Mouse (Mus musculus): ENCODE data around the gene St6galnac3. TPM values are rescaled to one million over a fixed set of nuclear protein-coding genes. Genes with fewer than 3 reads are reported as not detected.

Gene St6galnac3
- total and polyA plus RNA-seq, 3 experiments = 0.08 to 1.1 (median 0.38) TPM

DNA sequence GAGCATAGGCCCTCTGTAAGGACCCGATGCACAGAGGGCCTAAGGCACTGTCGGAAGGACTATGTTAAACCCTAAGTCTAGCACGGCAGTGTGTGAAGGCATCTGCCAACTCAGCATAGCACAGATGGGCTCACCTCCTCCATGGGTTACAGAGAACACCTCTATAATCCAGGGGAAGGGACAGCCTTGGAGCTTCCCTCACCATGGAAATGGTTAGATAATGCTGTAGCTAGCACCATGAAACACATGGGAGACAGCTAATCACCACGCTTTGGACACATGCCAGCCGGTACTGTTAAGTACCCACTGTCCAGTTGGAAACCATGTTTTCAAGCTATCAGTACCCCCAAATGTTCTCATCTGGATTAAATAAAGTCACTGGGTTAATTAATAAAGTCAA lies 60.3 kb downstream of the St6galnac3 start:
- no peaks in the 10 kb centered on the region for H3K9me3 ChIP-seq (replicated peaks; ENCODE audit: low read length)
- H3K4me3 ChIP-seq (replicated peaks in 1 of 3; ENCODE audit: low read depth in 2 of 3, low read length in 2 of 3, poor library complexity in 1 of 3) = no peak overlapping the region
- H3K27ac ChIP-seq (ENCODE audit: insufficient read depth, low read depth) = no peak overlapping the region
- H3K36me3 ChIP-seq (replicated peaks in 1 of 2; ENCODE audit: control insufficient read depth in 1 of 2, insufficient read depth in 1 of 2, low read length in 1 of 2) = no peaks in the 10 kb centered on the region
- no peaks in the 10 kb centered on the region for H3K27me3 ChIP-seq (replicated peaks)
- no peak overlapping the region for H3K4me2 ChIP-seq (ENCODE audit: insufficient read depth, low read depth, poor library complexity, severe bottlenecking)
- dilution Hi-C loops (cut with MboI; ENCODE audit: extremely low pct_ligation_motif_present, extremely low pct_unique_long_range_greater_than_20kb, low sequenced_read_pairs) (loop anchor here (25.0 kb wide), 1 partner anchor 148 kb away; no protein-coding TSS in a partner anchor), in situ Hi-C loops (cut with MboI; ENCODE audit: low pct_ligation_motif_present, low pct_unique_long_range_greater_than_20kb, low sequenced_read_pairs) (no loop called here)
- peaks cover 12 to 19% of the 10 kb centered on the region in 2 experiments for H3K4me1 ChIP-seq (ENCODE audit: control insufficient read depth in 1 of 2, insufficient read depth in 2 of 2)
- DNase-seq (ENCODE audit: extremely low read depth) = no peak
- no peak overlapping the region for H3K9ac ChIP-seq (ENCODE audit: insufficient read depth, low read depth)
- H3K79me2 ChIP-seq (replicated peaks; ENCODE audit: control insufficient read depth, extremely low read depth, insufficient read depth, poor library complexity, severe bottlenecking) = no peaks in the 10 kb centered on the region
- TF ChIP-seq ZKSCAN1 (IDR thresholded peaks at IDR 0.05; ENCODE audit: borderline replicate concordance, low read depth, low read length) (no peak), JUN (IDR thresholded peaks at IDR 0.05; ENCODE audit: insufficient read depth, low read depth, low read length) (no peak), MAZ (IDR thresholded peaks at IDR 0.05; ENCODE audit: low read depth, low read length) (no peak)

DNA sequence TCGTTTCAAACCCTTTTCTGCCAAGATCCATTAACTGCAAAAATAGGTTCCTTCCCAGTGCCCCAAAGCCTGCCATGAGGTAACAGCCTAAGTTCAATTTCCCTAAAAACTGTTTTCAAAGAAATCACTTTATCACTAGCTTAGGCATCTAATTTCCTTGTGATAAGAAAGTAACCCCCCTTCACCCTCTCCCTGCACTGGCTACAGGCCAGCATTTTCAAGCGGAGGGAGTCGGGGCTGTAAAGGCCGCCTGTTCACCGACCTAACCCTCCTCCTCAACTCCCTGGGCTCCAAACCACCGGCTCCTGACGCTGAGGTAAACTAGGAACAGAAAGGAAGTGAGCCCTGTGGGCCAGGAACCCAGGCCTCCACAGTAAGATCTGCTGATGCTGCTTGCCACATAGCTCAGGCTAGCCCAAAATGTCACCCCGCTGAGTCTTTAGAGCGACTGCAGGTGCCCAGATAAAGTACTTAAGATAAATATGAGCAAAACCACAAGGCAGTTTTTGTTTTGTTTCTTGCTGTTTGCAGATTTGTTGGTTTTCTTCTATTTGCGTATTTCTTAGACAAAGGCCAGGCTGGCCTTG lies 61.0 kb downstream of the St6galnac3 start:
- DNase-seq (ENCODE audit: extremely low read depth) = no peak
- no peak for TF ChIP-seq JUN (IDR thresholded peaks at IDR 0.05; ENCODE audit: insufficient read depth, low read depth, low read length)
- H3K4me2 ChIP-seq (ENCODE audit: insufficient read depth, low read depth, poor library complexity, severe bottlenecking) = no peak overlapping the region
- no peaks in the 10 kb centered on the region for H3K9me3 ChIP-seq (replicated peaks; ENCODE audit: low read length)
- H3K79me2 ChIP-seq (replicated peaks; ENCODE audit: control insufficient read depth, extremely low read depth, insufficient read depth, poor library complexity, severe bottlenecking) = no peaks in the 10 kb centered on the region
- dilution Hi-C loops (cut with MboI; ENCODE audit: extremely low pct_ligation_motif_present, extremely low pct_unique_long_range_greater_than_20kb, low sequenced_read_pairs) (loop anchor here (25.0 kb wide), 1 partner anchor 148 kb away; no protein-coding TSS in a partner anchor), in situ Hi-C loops (cut with MboI; ENCODE audit: low pct_ligation_motif_present, low pct_unique_long_range_greater_than_20kb, low sequenced_read_pairs) (no loop called here)
- H3K27ac ChIP-seq (ENCODE audit: insufficient read depth, low read depth) = no peak overlapping the region
- no peaks in the 10 kb centered on the region for H3K27me3 ChIP-seq (replicated peaks)
- no peaks in the 10 kb centered on the region for H3K36me3 ChIP-seq (replicated peaks in 1 of 2; ENCODE audit: control insufficient read depth in 1 of 2, insufficient read depth in 1 of 2, low read length in 1 of 2)
- peaks cover 12% of the 10 kb centered on the region in 2 experiments for H3K4me1 ChIP-seq (ENCODE audit: control insufficient read depth in 1 of 2, insufficient read depth in 2 of 2)
- no peak overlapping the region for H3K4me3 ChIP-seq (replicated peaks in 1 of 3; ENCODE audit: low read depth in 2 of 3, low read length in 2 of 3, poor library complexity in 1 of 3)
- H3K9ac ChIP-seq (ENCODE audit: insufficient read depth, low read depth) = no peak overlapping the region

DNA sequence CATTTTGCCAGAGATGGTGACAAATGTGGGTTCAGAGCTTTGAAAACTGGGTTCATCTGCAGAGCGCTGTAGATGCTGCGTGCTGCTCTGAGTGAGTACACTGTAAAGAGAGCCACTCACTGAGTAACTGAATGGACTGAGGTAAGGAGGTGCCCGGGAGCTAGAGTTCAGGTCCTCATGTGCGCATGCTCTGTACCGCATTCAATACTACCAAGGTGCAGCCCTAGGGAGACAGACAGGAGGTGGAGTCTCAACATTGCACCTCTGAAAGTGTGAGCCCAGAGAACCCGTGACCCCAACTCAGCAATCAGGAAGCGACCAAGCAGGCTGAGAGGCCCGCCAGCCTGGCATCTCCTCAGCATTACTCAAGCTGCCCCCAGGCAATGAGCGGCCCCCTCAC lies 62.2 kb downstream of the St6galnac3 start:
- H3K27ac ChIP-seq (ENCODE audit: insufficient read depth, low read depth) = no peak overlapping the region
- no peaks in the 10 kb centered on the region for H3K79me2 ChIP-seq (replicated peaks; ENCODE audit: control insufficient read depth, extremely low read depth, insufficient read depth, poor library complexity, severe bottlenecking)
- no peaks in the 10 kb centered on the region for H3K9me3 ChIP-seq (replicated peaks; ENCODE audit: low read length)
- H3K36me3 ChIP-seq (replicated peaks in 1 of 2; ENCODE audit: control insufficient read depth in 1 of 2, insufficient read depth in 1 of 2, low read length in 1 of 2) = no peaks in the 10 kb centered on the region
- DNase-seq (ENCODE audit: extremely low read depth) = no peak
- in situ Hi-C loops (cut with MboI; ENCODE audit: low pct_ligation_motif_present, low pct_unique_long_range_greater_than_20kb, low sequenced_read_pairs) (no loop called here), dilution Hi-C loops (cut with MboI; ENCODE audit: extremely low pct_ligation_motif_present, extremely low pct_unique_long_range_greater_than_20kb, low sequenced_read_pairs) (loop anchor here (25.0 kb wide), 1 partner anchor 150 kb away; no protein-coding TSS in a partner anchor)
- H3K4me1 ChIP-seq (ENCODE audit: control insufficient read depth in 1 of 2, insufficient read depth in 2 of 2) = peaks cover 8 to 9% of the 10 kb centered on the region in 2 experiments
- TF ChIP-seq IRF4 (IDR thresholded peaks at IDR 0.05; ENCODE audit: low read depth, low read length) (no peak), HCFC1 (IDR thresholded peaks at IDR 0.05; ENCODE audit: low read depth, low read length) (no peak)
- H3K9ac ChIP-seq (ENCODE audit: insufficient read depth, low read depth) = no peak overlapping the region
- H3K27me3 ChIP-seq (replicated peaks) = no peaks in the 10 kb centered on the region
- no peak overlapping the region for H3K4me2 ChIP-seq (ENCODE audit: insufficient read depth, low read depth, poor library complexity, severe bottlenecking)
- H3K4me3 ChIP-seq (replicated peaks in 1 of 3; ENCODE audit: low read depth in 2 of 3, low read length in 2 of 3, poor library complexity in 1 of 3) = no peak overlapping the region

Data from CH12.LX (cell line).